Mouse (Mus musculus): Measurements from ENCODE around the gene Arrb1.
"Not testable (repeated sequence)": the region's sequence is repeated elsewhere in the genome, so short reads cannot be mapped to it uniquely, and the experiment has no call there.

Gene Arrb1

DNA sequence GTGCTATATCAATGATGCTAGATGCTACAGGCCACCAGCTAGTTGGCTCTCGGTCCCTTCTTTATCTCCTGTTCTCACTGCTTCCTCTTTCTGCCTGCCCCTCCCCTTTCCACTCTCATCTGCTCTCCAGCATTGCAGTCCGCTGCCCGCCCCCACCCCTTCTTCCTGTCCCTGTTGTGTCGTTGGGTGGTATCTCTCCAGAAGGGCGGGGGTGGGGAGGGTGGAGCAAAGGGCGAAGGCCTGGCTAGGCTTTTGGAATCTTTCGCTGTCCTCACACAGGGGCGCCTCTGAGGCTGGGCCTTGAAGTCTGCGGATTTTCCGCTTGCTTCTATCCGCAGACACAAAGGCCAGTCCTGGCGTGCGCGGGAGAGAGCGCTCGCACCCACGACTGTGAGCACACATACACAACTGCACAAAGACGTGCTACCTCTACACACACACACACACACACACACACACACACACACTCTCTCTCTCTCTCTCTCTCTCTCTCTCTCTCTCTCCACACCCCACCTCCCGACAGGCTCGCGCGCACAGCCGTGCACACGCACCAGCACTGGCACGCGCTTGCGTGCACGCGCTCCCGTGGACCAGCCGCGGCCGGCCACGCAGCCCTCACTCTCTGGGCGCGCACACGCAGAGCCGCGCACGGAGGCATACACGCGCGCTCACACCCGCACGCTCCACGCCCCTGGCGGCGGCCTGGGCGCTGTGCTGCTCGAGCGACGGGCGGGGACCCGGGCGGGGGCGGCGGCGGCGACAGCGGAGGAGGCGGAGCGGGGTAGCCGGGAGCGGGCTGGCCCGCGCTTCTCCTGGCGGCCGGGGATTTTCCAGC, at the start of gene Arrb1:
Arrb1 (plus strand) TSS at position 566 of the 835 bp plus-strand sequence.
- DNase-seq (ENCODE audit: low spot score in 2 of 2) = peak; percentile 85 to 93

DNA sequence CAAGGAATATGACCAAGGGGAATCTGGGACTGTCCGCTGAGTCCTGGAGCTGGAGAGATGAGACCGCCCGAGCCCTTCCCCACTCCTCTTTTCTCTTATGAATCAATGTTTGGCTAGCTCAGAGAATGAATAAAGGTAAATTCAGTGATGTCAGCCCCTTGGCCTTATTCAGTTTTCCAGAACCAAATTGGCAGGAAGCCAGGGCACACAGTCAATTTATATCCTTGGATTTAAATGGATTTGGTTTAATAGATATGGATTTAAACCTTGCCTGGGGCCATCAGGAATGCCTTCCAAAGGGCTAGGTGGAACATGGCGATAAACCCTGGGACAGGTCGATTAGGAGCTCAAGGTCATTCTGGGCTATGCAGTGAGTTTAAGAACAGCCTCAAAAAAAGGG, 45.6 kb upstream of the Arrb1 start:
- no peak for DNase-seq (ENCODE audit: low spot score in 2 of 2)

DNA sequence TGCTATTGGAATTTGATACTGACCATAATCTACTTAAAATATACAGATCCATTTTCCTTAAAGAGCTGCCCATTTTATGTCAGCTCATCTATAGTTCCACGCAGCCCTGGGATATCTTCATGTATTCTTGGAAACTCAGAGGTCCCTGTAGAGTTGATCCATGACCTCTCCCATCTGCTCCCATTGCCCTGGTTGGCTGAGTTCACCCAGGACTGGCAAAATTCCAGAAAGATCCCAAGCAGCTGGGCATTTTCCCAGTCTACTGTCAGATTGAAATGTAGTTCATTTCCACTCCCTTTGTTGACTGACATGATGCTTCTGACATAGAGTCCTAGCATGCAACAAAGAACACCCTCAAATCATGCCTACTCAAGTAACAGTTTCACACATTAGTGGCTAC, 36.1 kb upstream of the Arrb1 start:
- no peak for DNase-seq (ENCODE audit: low spot score in 2 of 2)

DNA sequence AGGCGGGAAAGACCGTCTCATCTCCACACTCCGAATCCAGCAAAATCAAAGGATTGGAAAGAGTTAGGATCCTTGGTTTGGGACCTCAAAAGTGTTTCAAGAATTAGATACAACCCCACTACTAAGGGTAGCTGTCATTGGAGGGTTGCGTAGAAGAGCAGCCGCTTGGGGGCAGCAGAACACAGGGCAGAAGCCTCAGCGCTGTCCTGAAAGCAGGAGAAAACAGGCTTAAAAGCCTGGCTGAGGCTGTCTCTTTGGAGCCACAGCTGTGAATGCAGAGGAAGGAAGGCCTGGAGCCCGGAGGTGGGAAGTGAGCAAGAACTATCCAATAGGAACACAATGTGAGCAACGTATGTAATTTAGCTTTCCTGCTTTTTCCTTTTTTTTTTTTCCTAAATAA, 35.1 kb upstream of the Arrb1 start:
- peak; percentile 79 to 91 for DNase-seq (ENCODE audit: low spot score in 2 of 2)

DNA sequence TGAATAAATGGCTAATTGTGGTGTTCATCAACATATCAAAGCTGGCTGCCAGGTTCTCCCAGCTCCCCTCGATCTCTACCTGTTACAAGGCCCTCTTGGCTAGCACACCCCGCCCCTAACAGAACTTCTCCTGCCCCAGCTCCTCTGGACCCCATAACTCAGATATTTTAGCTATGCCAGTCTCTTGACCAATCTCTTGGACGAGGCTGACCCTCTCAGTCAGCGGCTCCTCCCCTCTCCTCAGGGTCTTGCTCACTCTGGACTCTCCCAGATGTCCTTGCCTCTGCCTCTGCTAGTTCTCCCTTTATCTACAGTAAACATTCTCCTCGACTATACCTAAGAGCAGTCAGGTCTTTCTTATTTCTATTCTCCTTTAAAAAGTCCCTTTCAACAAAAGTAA, 34.6 kb upstream of the Arrb1 start:
- DNase-seq (ENCODE audit: low spot score in 2 of 2) = no peak

DNA sequence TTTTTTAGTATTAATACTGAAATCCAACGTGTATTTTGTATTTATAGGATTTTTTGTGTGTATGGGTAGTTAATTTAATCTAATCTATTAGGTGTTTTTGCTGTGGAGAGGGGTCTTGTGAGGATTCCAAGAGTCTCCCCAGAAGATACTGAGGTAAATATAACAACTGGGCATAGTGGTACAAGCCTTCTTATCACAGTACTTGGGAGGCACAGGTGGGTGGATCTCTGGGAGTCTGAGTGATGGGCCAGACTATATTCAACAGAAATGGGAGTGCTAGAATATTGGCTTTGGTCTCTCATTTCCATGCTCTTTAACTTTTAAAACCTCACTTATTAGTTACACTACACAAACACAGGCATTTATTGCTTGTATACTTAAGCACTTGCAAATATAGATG, 34.1 kb upstream of the Arrb1 start:
- no peak for DNase-seq (ENCODE audit: low spot score in 2 of 2)

DNA sequence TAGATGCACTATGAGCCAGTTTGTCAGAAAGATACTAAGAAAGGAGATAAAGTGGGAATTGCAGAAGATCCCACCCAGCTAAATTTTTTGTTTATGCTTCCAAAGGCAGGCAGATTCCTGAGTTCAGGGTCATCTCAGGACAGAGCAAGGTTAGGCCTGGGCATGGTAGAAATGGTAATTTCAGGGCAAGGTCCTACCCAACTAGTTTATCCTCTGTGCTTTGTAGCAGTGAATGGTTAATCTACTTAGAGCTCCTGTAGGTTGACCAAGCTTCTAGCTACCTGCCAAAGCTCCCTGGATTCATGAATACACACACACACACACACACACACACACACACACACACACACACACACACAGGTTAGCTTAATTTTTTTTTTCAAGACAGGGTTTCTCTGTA, 30.7 kb upstream of the Arrb1 start:
- DNase-seq (ENCODE audit: low spot score in 2 of 2) = no peak

DNA sequence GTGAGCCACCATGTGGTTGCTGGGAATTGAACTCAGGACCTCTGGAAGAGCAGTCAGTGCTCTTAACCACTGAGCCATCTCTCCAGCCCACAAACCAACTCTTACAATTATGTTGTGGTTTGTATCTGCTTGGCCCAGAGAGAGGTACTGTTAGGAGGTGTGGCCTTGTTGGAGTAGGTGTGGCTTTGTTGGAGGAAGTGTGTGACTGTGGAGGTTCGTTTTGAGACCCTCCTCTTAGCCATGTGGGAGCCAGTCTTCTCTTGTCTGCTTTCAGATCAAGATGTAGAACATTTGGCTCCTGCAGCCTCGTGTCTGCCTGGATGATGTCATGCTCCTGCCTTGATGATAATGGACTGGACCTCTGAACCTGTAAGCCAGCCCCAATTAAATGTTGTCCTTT, 27.1 kb upstream of the Arrb1 start:
- not testable (repeated sequence) for DNase-seq (ENCODE audit: low spot score in 2 of 2)

DNA sequence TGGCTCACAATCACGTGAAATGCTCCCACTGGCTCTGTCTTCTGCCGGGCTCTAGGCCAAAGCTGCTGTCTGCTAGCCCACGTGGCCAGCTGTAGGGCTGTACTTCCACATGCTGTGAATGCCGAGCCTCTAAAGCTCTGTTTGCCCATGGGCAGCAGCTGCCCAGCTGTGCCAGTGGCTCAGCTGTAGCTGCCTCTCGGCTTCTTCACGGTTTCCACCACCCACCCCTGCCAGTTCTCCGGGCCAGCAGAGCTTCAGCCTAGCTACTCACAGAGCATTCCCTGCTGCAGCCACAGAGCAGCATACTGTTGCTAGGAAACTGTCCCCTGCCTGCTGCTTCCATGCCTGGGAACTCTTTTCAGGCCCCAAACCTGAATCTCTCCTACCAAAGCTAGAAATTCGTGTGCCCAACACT, 25.2 kb upstream of the Arrb1 start:
- no peak for DNase-seq (ENCODE audit: low spot score in 2 of 2)

DNA sequence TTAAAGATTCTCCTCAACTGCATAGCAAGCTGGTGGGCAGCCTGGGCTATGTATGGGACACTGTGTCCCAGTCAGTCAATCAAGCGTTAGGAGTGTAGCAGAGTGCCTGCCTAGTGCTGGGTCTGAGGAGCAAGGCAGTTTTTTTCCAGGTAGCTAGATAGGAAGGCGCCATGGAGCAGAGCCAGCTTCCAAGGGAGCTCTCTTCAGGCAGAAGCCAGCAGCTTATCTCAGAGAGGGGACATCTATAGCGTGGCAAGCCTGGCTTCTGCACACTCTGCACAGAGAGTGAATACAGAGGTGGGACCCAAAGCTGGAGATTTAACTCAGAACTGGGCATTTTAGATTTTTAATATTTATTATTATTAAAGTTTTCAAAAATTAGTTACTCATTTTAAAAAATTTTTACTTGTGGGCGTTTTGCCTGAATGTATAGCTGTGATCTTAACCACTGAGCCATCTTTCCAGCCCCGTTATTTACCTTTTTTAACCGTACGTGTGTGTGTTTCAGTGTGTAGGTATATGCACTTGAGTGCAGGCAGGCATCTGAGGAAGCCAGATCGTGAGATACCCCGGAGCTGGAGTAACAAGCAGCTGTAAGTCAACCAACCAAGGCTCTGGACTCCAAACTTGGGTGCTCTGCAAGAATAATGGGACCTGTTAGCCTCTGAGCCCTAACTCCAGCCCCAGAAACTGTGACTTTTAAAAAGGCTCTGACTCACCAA, 19.0 kb upstream of the Arrb1 start:
- DNase-seq (ENCODE audit: low spot score in 2 of 2) = no peak

DNA sequence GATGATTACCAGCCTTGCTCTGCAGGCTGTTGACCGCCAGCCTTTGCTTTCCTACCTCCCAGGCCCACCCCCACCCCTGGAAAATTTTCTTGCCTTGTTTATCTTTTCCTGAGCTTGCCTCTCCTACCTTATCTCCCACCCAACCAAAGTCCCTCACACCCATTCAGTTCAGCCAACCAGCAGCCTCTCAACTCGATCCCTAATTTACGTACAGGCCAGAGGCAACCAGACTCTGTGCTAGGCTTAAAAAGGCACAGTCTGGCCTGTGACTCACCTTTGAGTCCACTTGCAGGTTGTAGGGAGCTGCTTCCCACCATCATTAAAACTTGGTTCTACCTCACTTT, 18.5 kb upstream of the Arrb1 start:
- DNase-seq (ENCODE audit: low spot score in 2 of 2) = no peak

DNA sequence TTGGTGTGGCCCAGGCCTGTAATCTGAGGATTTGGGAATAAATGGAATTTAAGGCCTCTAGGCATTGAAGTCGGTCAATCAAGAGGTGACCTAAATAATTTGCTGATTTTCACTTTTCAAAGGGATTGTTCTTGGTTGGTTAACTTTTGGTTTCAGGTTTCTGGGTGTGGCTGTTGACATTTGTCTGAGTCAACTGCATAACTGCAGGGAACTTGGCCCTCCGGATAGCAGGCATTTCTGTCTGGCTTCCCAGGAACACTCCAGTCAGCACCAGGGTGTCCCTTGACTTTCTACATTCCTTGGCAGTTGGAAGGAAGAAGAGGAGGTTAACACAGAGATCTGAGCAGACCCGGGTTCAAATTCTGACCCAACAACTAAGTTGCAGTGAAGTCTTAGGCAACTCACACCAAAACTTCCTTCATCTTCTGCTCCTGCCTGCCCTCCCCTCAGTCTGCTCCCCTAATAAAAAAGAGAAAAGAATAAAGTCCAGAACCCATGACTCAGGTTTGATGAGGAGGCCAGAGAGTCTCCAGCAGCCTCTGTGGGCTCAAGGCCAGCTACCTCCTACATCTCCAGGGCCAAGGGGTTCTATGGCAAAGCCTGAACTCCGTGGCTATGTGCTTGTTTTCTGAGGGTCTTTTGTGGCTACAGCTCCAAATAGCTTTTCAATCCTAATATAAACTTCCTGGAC, 16.2 kb upstream of the Arrb1 start:
- no peak for DNase-seq (ENCODE audit: low spot score in 2 of 2)

DNA sequence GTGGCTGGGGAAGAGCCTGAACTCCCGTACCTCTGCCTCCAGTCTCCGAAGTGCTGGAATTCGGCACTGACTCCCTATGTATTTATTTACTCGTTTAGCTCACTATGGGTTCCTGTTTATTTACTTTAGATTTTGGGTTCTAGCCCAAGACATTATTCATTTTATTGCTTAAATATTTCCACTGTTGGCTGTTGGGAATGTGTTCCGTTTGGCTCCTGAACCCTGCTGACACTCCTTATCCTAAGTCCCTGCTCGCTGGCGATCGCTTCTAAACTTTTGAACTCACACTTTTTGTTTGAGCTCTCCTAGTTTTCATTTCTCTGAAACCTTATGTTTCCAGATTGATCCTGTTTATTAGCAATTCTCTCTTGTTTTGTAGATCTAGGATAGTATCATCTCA, 12.1 kb upstream of the Arrb1 start:
- DNase-seq (ENCODE audit: low spot score in 2 of 2) = no peak

DNA sequence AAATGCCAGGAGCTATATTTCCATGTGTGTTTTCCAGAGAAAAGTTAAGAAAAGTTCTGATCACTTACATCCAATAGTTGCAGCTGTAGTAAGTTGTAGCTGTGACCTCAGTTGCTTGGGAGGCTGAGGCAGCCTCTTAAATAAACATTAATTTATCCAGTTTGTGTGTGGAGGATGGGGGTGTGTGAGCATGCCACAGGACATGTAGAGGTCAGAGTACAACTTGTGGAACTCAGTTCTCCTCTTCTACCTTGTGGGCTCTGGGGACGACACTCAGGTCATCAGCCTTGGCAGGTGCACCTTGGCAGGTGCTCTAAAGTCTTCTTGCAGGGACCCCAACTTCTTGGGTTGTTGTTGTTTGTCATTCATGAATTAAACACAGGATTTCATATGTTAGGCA, 11.4 kb upstream of the Arrb1 start:
- DNase-seq (ENCODE audit: low spot score in 2 of 2) = no peak

DNA sequence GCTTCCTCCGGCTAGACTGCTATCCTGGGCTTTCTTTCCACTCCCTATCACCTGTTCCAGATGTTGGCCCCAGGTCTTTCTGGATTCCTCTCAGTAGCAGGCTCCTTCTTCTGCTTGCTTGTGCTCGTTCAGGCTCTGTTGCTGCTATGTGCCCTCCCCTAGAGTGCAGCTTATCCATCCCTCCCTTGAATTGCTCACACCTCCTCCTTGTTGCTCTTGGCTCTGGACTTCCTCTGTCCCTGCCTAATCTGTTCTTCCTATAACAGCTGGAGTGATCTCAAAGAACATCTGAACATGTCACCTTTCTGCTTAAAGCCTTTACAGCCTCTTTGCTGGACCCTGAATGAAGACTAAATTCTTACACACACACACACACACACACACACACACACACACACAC, 6.7 kb upstream of the Arrb1 start:
- no peak for DNase-seq (ENCODE audit: low spot score in 2 of 2)

DNA sequence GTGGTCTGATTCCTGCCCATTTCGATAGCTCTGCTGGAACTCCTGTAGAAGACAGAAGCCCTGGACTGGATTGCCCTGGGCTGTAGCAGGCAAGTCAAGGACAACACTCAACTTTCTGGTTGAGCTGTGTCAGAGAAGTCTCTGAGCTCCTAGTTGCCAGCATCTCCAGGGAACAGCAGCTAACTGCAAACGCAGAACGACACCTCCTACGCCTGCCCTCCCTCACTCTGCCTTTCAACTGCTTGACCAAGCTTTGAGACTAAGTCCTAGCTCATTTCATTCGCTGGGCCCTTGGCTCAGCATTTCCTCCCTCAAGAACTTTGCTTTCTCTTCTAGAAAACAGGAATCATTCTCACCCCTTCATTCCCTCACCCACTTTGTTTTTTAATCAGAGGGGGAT, 5.9 kb upstream of the Arrb1 start:
- no peak for DNase-seq (ENCODE audit: low spot score in 2 of 2)

DNA sequence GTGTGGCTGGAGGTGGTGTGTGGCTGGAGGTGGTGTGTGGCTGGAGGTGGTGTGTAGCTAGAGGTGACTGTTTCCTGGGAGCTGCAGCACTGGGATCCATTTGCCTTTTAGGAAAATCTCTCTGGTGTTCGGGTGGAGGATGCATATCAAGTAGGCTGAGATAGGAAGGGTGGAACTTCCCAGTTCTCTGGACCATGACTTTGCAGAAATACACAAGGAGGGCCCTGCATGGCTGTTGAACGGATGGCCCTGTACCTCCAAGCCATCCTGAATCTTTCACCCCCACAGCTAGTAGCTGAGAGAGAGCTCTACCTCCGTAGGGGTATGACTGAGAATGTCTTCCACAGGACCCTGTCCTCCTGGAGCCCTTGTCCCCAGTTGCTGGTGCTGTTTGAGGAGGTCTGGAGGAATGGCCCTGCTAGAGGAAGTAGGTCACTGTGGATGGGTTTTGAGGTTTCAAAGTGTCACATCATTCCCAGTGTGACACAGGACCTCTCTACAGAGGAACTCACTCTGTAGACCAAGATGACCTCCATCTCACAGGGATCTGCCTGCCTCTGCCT, 3.8 kb upstream of the Arrb1 start:
- DNase-seq (ENCODE audit: low spot score in 2 of 2) = no peak

DNA sequence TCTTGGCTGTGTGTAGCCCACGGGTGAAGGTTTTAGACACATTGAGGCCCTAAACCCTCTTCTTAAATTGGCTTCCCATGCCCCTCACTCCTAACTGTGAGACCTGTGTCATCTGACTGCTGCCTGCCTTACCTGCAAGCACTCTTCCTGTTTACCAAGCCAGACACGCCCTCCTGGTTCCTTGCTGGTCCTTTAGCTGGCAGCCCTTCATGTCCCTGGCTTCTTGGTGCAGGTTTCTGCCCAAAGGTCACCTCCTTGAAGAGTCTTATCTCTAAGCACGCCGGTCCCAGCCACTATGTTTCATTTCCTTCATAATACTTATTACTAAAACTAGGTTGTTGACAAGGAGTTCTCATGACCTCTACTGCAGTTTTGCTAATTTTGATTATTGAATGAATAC, 2.7 kb upstream of the Arrb1 start:
- no peak for DNase-seq (ENCODE audit: low spot score in 2 of 2)

DNA sequence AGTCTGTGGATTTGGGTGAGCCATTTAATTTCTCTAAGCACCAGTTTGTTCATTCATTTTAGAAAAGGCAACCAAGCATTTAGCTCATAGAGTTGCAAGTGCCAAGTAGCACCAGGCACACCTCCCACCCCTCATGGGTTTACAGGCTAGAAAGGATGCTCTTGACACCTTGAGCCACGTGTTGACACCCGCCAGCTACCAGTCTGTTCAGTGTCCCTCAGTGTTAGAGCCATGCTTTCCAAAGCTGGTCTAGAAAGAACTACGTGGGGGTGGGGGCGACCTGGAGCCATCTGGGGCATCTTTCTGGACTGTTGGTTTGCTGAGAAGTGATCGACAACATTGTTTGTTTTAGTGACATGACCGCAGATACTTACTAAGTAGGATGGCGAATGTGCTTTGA, 1.7 kb upstream of the Arrb1 start:
- no peak for DNase-seq (ENCODE audit: low spot score in 2 of 2)

DNA sequence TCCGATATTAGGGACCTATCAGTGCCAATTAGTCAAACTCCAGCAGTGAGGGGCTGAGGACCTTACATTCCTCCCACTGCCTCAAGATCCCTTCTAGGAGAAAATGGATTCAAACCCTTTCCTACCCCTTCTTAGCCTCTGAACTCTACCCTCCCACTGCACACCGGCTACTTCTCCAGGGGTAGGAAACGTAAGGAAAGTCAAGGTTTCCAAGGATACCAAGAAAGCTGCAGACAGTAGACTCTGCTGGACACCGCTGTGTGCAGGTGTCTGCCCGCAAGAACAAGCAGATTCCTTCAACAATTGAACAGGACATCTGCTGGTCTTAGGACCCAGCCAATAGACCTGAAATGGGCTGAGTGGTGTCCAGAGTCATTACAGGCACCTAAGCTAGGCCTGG, 765 bp upstream of the Arrb1 start:
- DNase-seq (ENCODE audit: low spot score in 2 of 2) = no peak

DNA sequence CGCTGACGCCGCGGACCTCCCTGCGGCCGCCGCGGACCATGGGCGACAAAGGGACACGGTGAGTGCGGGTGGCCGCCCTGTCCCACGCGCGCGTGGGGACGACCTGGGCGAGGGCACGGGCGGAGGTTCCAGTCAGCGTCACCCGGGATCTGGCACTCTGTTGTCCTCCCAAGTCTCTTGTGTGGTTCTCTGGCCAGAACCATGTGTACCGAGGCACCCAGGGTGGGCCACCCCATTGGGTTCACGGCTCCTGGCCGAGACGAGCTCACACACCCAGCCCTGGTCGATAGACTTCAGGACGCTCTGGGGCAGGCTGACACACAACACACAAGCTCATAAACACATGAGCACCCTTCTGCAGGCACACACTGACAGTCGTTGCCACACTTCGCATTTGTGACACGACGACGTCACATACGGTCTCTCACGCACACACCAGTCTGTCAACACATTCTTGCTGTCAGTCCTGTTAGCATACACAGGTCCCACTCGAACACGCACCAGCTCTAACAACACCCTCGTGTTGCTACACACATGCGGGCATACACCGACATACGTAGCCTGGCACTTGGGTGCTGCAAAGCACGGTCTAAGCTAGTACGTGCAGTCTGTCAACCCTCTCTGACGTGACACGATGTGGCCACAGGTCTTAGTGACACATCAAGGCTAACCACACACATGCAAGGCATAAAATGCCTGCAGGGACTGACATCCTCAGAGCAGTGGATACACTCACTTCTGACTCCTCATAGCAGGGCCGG, 655 bp downstream of the Arrb1 start:
- DNase-seq (ENCODE audit: low spot score in 2 of 2) = peak in 1 of 2 experiments; percentile 46
